Mouse (Mus musculus) cerebellum, adult 2 months (tissue): ENCODE measurements at regions not wholly inside any gene's neighbourhood (a gene's known extent, or its start where the extent isn't known, plus 50 kb on each side); places are given as distances from the start of the nearest gene placed in this dataset.

ENCODE experiments used
- DNase-seq, 2 experiments: peaks; one replicate each; pipeline ENCODE4 v3.0.0; 2021
- H3K27ac ChIP-seq: fragments of 200-500 bp; 2 replicates; pipeline ENCODE4 v1.5.1; 2012; ENCODE audit warnings: low read length, control low read depth, inconsistent platforms; ENCODE audit not compliant: insufficient read depth
- H3K27me3 ChIP-seq: fragments of 200-500 bp; 2 replicates; pipeline ENCODE4 v1.6.1; 2012; ENCODE audit warnings: inconsistent platforms, mild to moderate bottlenecking, low read length, moderate library complexity; ENCODE audit not compliant: control insufficient read depth, insufficient read depth
- H3K4me1 ChIP-seq: fragments of 200-500 bp; 2 replicates; pipeline ENCODE4 v1.6.1; 2011; ENCODE audit warnings: low read length; ENCODE audit not compliant: control insufficient read depth, insufficient read depth
- H3K4me3 ChIP-seq: fragments of 200-500 bp; replicated peaks from 2 replicates; pipeline ENCODE3; 2011; ENCODE audit warnings: mild to moderate bottlenecking, low read depth, low read length, control low read depth; ENCODE audit not compliant: insufficient read depth
- CTCF ChIP-seq: fragments of 200-500 bp; IDR thresholded peaks from 2 replicates; pipeline ENCODE4 v1.5.1; 2011; ENCODE audit warnings: low read depth, mild to moderate bottlenecking, control low read depth, low read length, moderate library complexity, borderline replicate concordance; ENCODE audit not compliant: insufficient read depth
- POLR2A ChIP-seq: fragments of 200-500 bp; IDR thresholded peaks from 2 replicates; pipeline ENCODE4 v1.6.1; 2011; ENCODE audit warnings: low read length, control low read depth, borderline replicate concordance; ENCODE audit not compliant: insufficient read depth
- WGBS: fragments of 180-500 bp; shearing (Covaris S2); methylation state at CpG from one replicate; pipeline ENCODE4 v1.1.7; 2018; 5-methylcytosine and 5-hydroxymethylcytosine counted together

DNA sequence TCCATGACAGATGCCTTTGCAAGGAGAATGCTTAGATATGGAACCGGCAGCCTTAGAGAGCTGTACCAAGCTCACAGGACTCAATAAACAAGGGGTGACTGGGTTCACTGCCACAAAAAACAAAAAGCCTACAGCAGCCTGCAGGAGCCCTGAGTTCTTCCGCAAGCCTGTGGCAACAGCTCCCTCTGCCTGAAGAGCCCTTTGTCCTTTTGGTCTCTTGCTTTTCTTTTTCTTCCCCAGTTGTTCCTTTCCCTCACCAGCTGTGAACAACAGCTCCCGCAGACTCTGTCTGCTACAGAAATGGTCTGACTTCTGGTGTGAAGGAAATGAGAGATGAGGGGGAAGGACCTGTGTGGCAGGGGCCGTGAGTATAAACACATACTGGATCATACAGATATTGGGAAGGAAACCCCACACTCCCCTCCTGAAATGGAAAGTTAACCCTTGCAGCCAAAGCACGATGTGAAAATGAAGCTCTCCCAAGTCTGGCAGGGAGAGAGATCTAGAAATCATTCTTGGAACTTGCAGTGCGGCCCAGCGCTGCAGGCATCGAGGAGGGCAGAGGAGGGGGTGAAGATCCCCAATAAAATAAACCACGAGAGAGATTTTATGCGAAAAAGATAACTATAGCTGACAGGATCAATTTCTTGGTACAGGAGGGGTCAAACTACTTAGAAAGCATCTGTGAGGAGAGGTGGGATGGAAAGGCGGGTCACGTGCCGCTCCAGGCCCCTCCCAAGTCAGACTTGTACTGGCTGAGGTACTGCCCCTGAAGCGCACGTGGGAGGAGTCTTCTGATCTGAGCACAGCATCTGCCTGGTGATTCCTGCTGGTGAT lies 276.7 kb downstream of the Rngtt start:
- Histone ChIP-seq H3K27me3 (no peaks in the 10 kb centered on the region), H3K4me3 (no peak overlapping the region), H3K27ac (no peak overlapping the region), H3K4me1 (peaks cover 20% of the 10 kb centered on the region)
- peak in 1 of 2 experiments; percentile 35 for DNase-seq
- peak; percentile 31; the same call in 1 of the 2 replicates for TF ChIP-seq CTCF
- no peak for TF ChIP-seq POLR2A
- 54% methylated on average over 15 of the region's 15 CpGs for WGBS

DNA sequence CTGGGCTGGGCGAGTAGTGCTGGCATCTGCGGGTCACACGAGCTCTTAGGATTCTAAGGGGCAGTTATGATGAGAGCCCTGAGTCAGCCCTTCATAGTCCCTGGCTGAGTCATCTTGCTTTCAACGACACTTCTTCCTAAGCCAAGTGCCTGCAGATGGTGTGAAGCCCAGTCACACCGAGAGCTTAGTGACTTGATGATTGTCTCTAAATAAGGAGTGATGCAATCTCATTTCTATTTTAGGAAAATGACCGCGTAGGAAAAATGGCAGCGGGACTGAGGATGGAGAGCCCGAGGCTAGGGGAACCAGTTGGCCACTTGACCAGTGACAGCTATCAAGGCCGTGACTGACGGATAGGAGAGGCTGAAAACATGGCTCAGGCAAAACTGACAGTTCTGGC lies 277.6 kb downstream of the Rngtt start:
- peaks cover 20% of the 10 kb centered on the region for H3K4me1 ChIP-seq
- TF ChIP-seq CTCF (no peak), POLR2A (no peak)
- no peak overlapping the region for H3K4me3 ChIP-seq
- peak overlapping the region; percentile 60; the same call in 1 of the 2 replicates for H3K27ac ChIP-seq
- DNase-seq: peak; percentile 61 to 84
- no peaks in the 10 kb centered on the region for H3K27me3 ChIP-seq
- 21% methylated on average over 11 of the region's 11 CpGs for WGBS

DNA sequence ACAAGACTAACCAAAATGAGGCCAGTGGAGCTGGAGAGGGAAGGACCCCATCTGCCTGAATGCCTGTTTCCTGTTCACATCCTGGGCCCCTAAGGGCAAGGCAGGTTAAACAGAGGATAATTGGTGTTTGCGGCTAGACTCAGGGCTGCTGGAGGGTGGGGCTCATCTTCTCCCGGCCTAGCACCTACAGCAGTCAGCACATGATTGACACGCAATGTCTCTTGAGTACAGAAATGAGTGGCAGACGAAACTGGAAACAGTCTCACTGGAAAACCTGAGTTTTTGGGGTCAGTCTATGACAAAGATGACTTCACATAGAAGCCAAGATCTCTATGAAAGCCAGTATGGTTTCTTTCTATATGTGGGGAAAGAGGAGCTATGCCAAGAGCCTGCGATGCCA lies 278.0 kb downstream of the Rngtt start:
- Histone ChIP-seq H3K4me1 (peaks cover 20% of the 10 kb centered on the region), H3K27ac (peak overlapping the region; percentile 60; the same call in 1 of the 2 replicates), H3K4me3 (no peak overlapping the region), H3K27me3 (no peaks in the 10 kb centered on the region)
- no peak for TF ChIP-seq CTCF
- TF ChIP-seq POLR2A: no peak
- 95% methylated on average over 5 of the region's 5 CpGs for WGBS
- DNase-seq: no peak

DNA sequence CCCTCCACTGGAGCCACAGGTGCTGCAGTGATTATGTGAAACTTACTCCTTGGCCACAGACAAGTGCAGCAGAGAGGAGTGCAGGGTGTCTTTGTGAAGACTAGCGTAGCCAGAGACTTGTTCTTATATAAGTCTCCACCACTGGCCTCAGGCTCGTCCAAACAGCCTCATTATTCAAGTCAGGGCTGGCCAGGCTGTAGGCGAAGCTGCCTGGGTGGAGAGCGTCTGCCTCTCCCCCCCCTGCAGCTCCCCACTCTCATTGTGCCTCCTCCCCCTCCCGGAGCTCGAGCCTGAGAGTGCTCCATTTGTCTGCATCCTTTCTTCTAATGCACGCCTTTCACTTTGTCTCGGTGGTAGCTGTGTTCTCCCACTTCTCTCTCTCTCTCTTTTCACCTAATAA lies 279.1 kb downstream of the Rngtt start:
- H3K4me1 ChIP-seq: peaks cover 20% of the 10 kb centered on the region
- no peaks in the 10 kb centered on the region for H3K27me3 ChIP-seq
- TF ChIP-seq POLR2A (no peak), CTCF (no peak)
- no peak overlapping the region for H3K4me3 ChIP-seq
- WGBS: 4% methylated on average over 8 of the region's 8 CpGs
- DNase-seq: peak in 1 of 2 experiments; percentile 50
- H3K27ac ChIP-seq: no peak overlapping the region

DNA sequence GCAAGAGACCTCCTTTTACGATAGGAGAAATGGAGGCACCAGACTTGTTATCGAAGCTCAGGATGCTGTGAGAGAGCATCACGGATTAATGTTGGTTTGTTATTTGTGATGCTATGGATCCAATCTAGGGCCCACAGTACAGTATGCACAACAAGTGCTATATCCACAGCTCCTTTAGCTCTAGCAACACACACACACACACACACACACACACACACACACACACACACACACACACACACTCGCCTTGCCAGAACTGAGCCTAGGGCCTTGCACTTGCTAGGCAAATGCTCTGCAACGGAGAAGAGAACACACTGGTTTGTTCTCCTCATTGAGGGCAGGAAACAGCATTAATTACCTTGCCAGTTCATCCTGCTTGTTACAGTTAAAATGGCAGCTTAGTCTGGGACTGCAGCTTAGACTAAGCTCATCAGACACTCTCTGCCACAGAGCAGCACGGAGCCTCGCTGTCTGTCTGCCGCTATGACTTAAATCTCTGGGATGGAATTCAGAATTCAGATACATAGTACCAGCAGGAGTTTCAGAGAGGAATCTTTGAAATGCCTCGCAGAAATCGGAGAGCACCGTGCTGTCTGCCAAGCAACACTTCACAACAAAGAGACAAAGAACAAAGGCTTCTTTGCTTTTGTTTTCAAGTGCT lies 285.0 kb downstream of the Rngtt start:
- no peak for DNase-seq
- TF ChIP-seq POLR2A (no peak), CTCF (no peak)
- Histone ChIP-seq H3K27ac (no peak overlapping the region), H3K27me3 (no peaks in the 10 kb centered on the region), H3K4me3 (no peak overlapping the region), H3K4me1 (peaks cover 4% of the 10 kb centered on the region; the same call in 1 of the 2 replicates)
- WGBS: 49% methylated on average over 11 of the region's 11 CpGs

DNA sequence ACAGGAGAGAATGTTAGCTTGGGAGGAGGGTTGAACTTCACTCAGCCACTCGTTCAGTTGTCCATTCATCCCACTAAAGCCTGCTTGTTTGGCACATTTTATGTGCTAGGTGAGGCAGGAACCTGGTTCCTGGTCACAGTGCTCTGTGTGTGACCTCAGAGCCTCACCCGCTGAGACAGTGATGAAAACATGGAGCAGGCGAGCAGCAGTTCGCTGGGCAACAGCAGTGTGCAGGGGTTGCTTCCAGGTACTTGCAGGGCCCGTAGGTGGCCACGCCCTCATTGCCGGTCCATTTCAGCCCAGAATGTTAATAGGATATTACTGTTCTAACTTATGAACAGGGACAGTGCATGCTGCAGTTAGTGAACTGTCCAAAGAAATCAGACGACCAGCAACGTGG lies 285.7 kb downstream of the Rngtt start:
- Histone ChIP-seq H3K4me3 (no peak overlapping the region), H3K4me1 (peaks cover 4% of the 10 kb centered on the region; the same call in 1 of the 2 replicates), H3K27ac (no peak overlapping the region), H3K27me3 (no peaks in the 10 kb centered on the region)
- DNase-seq: no peak
- TF ChIP-seq POLR2A (no peak), CTCF (no peak)
- 78% methylated on average over 9 of the region's 9 CpGs for WGBS

DNA sequence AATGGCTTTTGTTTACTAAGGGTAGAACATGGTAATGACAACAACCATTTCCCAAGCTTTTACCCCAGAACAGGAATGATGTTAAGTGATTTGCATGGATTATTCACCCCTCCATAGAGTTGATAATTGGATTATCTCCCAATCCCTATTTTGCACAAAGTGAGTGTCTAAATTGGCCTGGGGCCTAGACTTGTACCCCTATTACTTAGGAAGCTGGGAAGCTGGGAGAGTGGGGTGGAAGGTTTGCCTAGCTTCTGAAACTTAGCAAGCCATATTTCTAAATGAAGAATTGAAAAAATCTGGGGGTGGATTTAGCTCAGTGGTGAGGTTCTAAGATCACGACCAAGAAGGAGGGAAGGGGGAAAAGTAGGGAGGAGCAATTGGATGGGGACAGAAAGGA lies 289.9 kb downstream of the Rngtt start:
- no peak overlapping the region for H3K4me3 ChIP-seq
- TF ChIP-seq POLR2A: no peak
- no peak for TF ChIP-seq CTCF
- 65% methylated on average over 1 of the region's 1 CpGs for WGBS
- no peaks in the 10 kb centered on the region for H3K27me3 ChIP-seq
- no peak for DNase-seq
- H3K27ac ChIP-seq: no peak overlapping the region
- peaks cover 4% of the 10 kb centered on the region; the same call in 1 of the 2 replicates for H3K4me1 ChIP-seq
